Mouse (Mus musculus) adipocyte (in vitro differentiated cells): ENCODE measurements around the gene Cux2.

ENCODE experiments used
- DNase-seq: peaks from one replicate; pipeline ENCODE4 v3.0.0-alpha.2; 2016; ENCODE audit warnings: low spot score

The Cux2 gene

DNA sequence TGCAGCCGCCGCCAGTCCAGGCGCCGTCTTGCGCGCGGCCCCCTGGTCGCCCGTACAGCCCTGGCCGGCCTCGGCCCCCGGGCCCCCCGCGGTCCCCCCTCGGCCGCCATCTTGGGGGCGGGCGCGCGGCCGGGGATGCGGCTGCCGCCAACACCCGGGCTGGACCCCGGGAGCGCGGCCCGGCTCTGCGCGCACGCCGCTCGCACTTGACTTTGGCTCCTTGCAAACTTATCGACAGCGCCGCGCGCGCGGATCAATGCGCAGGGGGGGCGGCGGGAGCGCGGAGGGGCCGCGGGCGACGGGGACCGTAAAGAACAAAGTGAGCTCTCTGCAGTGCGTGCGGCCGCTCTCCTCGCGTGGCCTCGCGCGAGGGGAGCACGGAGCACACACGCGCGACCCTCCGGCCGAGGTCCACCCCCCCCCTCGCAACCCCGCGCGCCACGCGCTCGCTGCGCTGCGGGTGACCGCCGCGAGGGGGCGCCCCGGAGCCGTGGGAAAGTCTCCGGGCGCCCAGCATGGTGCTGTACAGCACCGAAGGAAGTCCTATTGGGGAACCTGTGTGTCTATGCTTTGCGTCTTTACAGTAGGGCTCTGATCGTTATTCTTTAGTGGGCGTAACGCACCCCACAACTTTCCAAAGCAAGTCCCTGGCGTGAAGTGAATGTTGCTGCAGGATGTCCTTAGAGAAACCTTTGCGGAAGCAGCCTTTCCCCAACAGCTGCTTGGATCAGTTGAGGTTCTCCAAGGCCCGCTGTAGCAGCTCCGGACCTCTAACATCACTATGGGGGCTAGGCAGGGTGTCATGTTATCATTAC lies at the start of gene Cux2:
Gene Cux2, minus strand, starts transcription at position 86 of the 815 bp plus-strand sequence.
- no peak for DNase-seq

DNA sequence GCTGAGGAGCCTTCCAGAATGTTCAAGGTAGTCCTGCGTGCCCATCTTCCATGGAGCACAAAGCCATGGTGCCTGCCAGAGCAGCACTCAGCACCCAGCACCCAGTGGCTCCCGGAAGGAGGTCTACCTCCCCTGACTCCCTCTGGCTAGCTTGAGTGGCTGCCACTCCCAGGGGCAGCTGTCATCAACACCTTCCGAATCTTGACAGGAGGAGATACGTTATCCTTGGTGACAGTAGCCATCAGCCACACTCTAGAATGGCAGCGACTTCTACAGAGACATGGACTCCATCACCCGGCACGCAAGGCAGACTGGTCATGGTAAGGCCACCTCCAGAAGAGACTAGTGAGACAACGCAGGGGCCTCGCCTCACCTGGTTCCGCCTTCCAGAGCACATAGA lies 44.5 kb upstream of the Cux2 start:
- DNase-seq = no peak

DNA sequence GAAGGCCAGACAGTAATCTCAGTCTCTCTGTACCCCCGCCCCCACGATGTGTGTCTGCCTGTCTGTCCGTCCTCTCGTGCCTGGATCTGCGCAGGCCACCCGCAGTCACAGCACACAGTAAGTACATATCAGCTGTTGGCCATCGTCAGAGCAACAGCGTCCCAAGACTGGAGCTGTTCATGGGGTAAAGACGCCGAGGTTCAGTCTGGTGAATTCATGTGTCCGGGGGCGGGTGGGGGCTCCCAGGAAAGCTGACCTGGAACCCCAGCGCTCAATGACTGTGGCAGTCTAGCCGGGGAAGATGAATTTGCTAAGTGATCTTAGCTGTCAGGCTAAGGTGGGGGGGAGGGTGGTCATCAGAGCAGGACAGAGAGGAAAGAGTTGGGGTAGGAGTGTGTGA lies 43.8 kb upstream of the Cux2 start:
- no peak for DNase-seq

DNA sequence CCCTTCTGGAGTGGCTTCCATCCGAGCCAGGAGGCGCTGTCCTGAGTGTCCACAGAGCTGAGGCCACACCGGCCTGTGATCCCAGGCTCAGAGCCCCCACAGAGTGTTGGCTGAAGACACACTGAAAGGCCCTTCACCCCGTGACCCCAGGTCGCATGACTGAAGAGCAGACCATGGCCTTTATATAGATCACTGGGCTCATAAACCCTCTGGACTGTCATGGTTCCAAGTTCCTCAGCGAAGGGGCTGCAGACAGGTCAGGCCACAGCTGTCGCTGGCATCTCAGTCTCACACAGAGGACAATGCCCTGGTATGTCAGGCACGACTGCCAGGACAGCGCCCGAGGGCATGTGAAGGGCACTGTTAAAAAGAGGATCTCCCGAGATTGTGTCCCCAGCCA lies 42.9 kb upstream of the Cux2 start:
- no peak for DNase-seq

DNA sequence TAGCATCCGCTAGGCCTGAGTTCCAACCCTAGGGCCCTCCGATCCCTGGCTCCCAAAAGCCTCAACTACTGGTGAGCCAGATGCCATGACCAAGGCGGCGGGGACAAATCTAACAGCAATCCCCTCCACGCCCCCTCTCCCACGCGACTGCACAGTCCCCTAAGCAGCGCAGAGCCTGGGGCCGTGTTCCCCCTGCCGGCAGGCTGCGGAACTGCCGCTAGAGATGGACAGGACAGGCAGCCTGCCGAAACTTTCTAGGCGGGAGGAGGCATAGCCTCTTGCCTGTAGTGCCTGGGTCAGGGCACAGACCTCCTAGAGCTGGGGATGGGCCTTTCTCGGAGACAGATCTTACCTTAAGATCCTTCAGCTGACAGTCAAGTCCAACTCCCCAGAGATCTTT lies 41.2 kb upstream of the Cux2 start:
- DNase-seq = no peak

DNA sequence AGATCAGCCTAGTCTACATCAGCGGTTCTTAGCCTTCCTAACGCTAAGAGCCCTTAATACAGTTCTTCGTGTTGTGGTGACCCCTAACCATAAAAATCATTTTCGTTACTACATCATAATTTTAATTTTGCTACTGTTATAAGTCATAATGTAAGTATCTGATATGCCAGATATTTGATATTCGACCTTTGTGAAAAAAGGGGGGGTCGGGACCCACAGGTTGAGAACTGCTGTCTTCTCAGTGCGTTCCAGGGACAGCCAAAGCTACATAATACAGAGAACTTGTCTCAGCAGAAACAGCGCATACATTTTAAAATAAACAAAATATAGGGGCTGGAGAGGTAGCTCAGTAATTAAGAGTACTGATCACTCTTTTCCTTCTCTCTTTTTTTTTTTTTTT lies 39.8 kb upstream of the Cux2 start:
- no peak for DNase-seq

DNA sequence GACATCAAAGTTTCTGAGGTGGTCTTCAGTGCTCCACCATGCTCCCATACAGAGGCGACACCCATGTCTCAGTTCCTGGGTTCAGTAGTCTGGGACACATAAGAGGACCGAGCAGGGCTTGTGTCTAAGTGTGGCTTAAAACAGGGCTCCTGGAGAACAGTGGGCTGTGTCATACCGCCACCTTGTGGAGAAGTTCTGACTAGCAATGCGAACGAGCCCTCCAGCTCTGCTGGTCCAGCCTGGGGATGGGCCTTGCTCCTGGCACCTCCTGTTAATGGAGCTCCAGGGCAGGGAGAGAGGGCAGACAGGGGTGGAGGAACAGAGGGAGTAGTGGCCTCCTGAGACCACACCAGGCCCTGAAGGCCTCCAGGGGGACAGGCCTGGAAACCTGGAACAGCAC lies 39.0 kb upstream of the Cux2 start:
- DNase-seq = peak; percentile 84

DNA sequence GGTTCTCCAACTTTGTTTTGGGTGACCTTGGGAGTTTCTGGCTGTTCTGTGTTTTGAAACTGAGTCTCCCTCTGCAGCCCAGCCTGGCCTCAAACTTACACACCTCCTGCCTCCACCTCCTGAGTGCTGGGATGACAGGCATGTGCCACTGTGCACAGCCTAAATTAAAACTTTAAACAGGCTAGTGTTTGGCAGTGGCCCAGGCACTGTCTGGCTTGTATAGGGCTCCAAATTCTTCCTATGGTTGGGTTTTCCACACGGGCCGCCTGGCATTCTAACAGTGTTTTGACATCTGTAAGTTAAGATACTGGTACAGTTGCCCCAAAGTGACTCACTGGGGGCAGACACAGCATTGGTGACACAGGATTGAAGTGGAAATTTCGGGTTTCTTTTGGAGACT lies 36.2 kb upstream of the Cux2 start:
- no peak for DNase-seq

DNA sequence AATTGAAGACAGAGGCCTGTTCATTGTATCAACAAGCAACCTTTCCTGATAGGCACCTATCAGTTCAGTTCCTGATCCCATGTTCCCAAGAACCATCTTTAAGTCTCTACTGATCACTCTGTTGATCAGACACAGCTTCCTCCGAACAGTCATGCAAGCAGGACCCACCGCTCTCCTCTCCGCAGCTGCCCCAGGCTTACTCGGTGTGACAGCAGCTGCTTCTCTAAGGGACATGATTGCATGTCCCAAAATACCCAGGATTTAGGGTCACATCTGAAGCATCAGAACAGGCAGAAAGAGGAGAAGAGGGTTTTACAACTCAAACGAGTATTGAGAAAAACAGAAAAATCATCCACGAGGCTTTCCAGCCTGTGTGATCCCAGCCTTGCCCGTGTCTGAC lies 35.4 kb upstream of the Cux2 start:
- no peak for DNase-seq

DNA sequence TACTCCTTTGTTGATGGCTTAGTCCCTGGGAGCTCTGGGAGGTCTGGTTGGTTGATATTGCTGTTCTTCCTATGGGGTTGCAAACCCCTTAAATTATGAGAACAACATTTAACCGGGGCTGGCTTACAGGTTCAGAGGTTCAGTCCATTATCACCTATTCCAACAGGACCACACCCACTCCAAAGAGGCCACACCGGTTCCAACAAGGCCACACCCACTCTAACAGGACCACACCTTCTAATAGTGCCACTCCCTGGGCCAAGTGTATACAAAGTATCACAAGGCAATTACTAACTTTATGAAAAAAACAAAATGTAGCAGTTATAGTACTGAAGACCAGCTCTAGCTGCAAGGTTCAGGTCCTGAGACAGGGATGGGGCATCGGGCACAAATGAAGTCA lies 34.6 kb upstream of the Cux2 start:
- no peak for DNase-seq

DNA sequence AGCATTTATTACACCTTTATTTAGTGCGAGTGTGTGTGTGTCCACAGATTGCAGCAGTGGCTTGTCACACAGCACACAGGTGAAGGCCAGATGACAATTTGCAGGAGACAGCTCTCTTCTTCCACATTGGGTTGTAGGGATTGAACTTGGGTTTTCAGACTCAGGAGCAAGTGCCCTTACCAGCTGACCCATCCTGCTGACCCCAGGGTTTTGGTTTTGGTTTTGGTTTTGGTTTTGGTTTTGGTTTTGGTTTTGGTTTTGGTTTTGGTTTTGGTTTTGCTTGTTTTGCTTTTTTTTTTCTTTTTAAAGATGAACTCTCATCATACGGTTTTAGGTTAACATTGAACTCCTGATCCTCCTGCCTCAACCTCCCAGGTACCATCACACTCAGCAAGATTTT lies 33.4 kb upstream of the Cux2 start:
- no peak for DNase-seq

DNA sequence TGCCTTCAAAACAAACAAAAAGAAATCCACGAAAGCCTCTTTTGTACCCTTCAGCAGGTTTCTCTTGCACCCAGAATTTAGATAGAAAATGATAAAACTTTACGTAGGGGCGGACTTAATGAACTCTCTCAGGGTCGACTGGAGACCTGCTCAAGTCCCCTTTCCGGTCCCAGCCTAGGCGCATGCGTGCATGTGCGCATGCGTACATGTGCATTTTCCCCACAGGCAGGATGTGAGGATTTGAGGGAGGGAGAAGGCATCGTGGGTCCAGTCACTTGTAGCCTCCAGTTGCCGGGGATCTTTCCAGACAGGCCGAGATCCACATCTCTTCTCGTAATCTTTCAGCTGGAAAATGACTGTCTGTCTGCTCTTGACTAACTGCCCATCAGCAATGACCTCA lies 31.6 kb upstream of the Cux2 start:
- no peak for DNase-seq

DNA sequence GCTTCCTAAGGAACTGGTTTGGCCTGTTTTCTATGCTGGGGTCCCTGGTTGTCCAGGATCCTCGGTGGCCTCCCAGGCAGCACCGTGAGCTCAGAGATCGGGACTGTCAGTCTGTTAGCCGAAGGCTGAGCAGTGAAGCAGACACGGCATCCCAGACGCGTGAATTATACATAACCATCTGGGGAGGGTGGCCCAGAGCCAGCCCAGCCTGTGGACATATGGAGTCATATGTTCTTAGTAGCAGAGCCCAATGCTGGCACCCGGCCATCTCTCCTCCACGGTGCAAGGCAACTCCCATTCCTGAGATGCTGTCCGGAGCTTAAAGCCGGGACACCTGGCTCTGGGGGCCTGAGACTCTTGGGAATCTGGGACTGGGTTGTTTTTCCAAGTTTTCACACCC lies 31.0 kb upstream of the Cux2 start:
- DNase-seq = no peak

DNA sequence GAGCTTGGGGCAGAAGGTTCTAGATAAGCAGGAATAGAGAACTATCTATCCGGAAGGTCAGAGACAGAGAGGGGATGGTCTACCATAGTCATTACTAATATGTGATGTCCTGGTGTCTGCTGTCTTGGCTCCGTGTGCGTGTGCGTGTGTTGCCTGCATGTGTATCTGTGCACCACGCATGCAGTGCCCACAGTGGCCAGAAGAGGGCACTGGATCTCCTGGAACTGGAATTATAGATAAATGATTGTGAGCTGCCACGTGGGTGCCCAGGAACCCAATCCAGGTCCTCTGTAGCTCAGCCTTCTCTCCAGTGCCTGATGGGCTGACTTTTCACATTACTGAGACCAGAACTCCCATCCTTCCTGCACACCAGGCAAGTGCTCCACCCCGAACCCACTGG lies 29.9 kb upstream of the Cux2 start:
- DNase-seq = no peak

DNA sequence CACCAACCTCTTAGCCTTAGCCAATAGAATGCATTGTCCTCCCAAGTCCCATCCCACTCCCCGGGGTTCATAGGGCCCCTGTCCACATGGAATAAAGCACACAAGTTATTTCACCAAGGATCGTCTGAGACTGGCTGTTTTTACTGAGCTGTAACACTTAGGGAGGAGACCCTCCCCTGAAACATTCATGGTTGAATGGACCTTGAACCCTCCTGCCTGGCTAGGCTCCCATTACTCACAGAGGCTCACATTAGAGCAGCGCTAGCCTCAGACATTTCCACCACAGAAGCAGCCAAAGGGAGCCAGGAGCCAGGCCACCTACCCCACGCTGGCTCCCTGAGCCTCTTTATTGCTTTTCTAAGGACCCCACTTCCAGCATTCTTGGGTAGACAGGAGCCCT lies 27.3 kb upstream of the Cux2 start:
- DNase-seq = no peak

DNA sequence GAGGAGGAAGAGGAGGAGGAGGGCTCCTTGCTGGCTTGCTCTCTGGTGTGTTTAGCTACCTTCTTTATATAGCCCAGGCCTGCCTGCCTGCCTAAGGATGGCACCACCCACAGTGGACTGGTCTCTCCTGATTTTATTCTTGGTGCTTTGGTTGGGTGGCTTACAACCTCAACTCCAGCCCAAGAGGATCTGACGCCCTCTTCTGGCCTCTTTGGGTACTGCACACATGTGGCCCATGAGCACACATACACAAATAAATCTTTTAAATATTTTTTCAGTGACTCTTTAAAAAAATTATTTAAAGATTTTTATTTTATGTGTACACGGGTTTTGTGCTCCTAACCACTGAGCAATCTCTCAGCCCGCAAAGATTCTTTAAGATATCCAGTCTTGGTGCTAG lies 25.8 kb upstream of the Cux2 start:
- no peak for DNase-seq

DNA sequence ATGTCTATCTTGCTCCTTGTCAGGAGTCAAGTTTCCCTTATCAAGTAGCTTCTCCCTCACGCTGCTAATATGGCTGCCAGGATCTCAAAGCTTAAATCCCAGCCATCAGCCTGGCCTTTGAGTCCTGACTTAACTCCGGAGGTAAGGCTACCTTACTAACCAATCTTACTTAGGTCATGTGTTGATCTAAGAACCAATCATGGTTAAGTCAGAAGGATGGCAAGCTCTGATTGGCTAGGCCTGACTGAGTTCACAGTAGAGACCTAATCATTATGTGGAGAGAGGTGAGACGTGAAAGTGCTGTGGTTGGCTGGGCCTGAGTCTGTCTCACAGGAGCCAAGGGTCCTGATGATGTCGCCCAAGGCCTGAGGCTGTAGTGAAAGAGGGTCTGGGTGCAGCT lies 22.1 kb upstream of the Cux2 start:
- no peak for DNase-seq

DNA sequence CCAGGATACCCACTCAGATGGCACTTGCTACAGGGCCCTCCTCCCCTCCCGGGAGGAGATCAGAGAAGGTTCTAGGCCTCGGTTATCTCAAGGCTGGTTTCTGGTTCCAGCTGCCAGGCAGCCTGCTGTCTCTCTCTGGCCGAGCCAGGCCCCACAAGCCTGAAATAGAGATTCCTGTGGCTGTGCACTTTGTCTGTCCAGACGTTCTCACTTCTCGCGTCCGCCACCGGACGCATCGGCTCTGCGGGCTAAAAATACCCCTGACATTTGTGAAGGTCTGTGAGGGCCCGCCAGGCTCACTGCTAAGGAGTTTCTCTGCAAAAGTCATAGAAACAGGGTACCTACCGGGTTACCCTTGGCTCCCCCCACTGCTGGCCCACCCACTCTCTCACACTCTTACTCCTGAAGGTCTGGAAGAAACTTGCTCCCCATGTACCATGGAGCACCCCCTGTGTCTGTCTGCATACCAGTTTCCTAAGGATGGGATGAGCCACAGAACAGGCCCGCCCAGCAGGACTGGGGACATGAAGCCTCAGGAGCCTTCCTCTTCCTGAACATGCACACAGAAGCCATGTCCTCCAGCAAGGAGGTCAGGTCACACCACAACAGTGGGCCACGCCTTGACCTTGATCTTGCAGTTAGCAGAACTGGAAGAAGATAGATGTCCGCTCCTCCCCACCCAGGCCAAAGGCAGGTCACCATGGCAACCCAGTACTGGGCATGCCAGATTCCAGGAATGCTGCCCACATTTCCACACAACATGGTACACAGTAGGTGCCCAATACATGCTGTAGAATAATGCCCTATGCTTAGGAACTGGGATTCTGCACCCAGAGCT lies 21.3 kb upstream of the Cux2 start:
- DNase-seq = no peak

DNA sequence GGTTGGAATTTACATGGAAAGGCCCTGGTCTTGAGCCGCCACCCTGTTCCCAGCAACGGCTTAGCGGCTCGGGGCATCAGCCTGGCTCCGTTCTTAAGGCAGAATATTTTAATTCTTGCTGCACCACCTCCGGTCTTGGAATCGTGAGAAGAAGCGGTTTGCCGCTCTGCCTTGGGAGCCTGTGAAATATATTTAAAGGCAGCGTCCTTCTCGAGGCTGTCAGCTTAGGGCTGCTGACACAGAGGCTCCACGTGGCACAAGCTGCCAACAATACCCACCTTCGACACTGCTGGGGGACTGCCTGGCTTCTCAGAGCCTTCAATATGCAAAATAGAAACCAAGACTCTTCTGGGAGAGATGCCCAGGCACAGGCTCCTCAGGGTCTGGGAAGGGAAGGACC lies 18.7 kb upstream of the Cux2 start:
- DNase-seq = no peak

DNA sequence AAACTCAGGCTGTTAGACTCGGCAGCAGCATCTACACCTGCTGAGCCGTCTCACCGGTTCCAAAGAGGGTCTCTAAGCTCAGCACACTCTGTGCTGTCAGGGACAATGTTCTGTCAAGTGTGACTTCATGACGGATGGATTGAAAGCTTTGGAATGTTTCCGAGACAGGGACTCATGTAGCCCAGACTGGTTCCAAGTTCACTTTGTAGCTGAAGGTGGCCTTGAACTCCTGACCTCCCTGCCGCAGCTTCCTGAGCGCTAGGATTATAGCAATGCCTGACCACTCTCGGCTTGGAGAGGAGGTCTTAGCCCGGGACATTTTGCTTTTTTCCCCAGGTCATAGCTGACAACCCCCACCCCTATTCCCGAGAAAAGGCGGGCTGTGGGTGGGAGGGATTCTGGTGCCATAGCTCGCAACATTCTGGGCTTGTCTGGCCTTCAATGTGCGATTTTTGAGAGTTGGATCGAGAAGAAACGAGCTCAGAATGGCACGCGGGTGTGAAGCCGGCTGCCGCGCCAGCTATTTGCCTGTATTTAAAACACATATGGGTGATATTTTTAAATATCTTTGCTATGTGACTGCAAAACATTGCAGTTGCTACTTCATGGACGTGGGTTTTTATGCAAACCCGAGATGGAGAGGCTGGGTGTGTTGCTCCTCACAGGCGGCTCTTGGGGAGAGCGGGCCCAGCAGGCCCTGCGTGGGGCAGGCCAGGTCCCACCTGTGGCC lies 13.5 kb upstream of the Cux2 start:
- no peak for DNase-seq

DNA sequence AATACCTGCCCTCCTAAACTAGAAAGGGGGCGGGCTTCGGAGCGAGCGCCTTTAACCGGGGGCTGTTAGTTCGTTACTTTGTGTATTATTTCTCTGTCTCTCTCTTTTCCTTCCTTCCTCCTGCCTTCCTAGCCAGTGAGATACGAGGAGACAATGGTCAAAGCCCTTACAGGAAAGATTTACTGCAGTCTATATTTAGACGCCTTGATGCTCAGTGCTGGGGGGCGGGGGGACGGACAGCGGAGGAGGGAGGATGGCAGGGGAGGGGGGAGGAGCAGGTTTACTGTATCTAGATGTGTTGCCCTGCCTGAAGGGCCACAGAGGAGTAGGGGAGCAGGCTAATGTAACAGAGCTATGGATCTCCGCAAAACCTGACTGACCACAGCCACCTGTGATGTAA lies 12.6 kb upstream of the Cux2 start:
- DNase-seq = no peak

DNA sequence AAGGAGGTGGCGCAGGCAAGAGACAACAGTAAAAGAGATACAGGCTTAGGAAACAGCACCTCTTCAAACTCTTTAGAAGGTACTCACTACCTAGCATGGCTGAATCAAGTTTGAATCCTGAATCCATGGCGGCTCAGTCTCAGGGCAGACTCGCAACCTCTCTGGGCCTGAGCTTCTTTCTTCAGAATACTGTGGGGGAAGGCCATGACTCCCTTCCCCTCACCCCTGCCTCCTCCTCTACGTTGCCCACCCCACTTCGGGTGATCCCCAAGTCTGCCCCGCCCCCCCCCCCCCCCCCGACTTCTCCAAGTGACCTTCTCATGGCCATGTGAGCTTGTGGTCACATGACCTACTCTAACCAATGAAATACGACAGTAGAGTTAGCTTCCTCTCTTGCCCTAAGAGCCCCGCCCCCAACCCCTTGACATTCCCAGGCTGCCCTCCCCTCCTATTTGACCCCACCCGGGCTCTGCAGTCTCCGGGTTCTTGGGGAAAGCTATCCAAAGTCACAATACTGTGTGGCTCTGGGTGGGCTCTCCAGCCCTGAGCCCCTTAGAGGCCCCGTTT lies 10.9 kb upstream of the Cux2 start:
- no peak for DNase-seq
